Mouse (Mus musculus) heart, adult 8-10 months (tissue): Measurements from ENCODE around the gene Fyn. TPM values are rescaled to one million over a fixed set of nuclear protein-coding genes. Genes with fewer than 3 reads are reported as not detected.

Source experiments
- DNase-seq: peaks from one replicate; pipeline ENCODE4 v3.0.0; 2022; ENCODE audit warnings: low spot score
- total RNA-seq, 4 experiments: library from RNA; stranded (reverse); gene quantifications; 2 replicates each; pipeline ENCODE4 v1.2.4; 2022

Gene Fyn
- total RNA-seq, 4 experiments from 2014 or later, result 22.4 to 27.6 (median 24.2) TPM

GRCm38 (mm10) chr10:39534324-39535026 is 165.8 kb downstream of the Fyn start:
- DNase-seq, result no peak

- no peak for DNase-seq
Observed at GRCm38 (mm10) chr10:39535347-39535746, 166.7 kb downstream of the Fyn start.

GRCm38 (mm10) chr10:39536258-39536657 is 167.6 kb downstream of the Fyn start:
- peak; percentile 49 for DNase-seq

- DNase-seq, result no peak
Observed at GRCm38 (mm10) chr10:39540012-39540647, 171.5 kb downstream of the Fyn start.

GRCm38 (mm10) chr10:39540995-39541394 is 172.3 kb downstream of the Fyn start:
- no peak for DNase-seq

- DNase-seq, result no peak
Observed at GRCm38 (mm10) chr10:39541451-39541874, 172.8 kb downstream of the Fyn start.

- DNase-seq, result no peak
Observed at GRCm38 (mm10) chr10:39541951-39542521, 173.4 kb downstream of the Fyn start.

- peak; percentile 60 for DNase-seq
Observed at GRCm38 (mm10) chr10:39542535-39543257, 174.0 kb downstream of the Fyn start.

GRCm38 (mm10) chr10:39543258-39543770 is 174.7 kb downstream of the Fyn start:
- DNase-seq, result no peak

- no peak for DNase-seq
Observed at GRCm38 (mm10) chr10:39547369-39548074, 178.9 kb downstream of the Fyn start.

- no peak for DNase-seq
Observed at GRCm38 (mm10) chr10:39550791-39551190, 182.1 kb downstream of the Fyn start.

- DNase-seq, result no peak
Observed at GRCm38 (mm10) chr10:39551637-39552185, 183.1 kb downstream of the Fyn start.

GRCm38 (mm10) chr10:39552351-39552814 is 183.7 kb downstream of the Fyn start:
- no peak for DNase-seq

GRCm38 (mm10) chr10:39552903-39553302 is 184.2 kb downstream of the Fyn start:
- no peak for DNase-seq

- DNase-seq, result no peak
Observed at GRCm38 (mm10) chr10:39555289-39555715, 186.6 kb downstream of the Fyn start.

GRCm38 (mm10) chr10:39555740-39556139 is 187.1 kb downstream of the Fyn start:
- DNase-seq, result no peak

- no peak for DNase-seq
Observed at GRCm38 (mm10) chr10:39557360-39557759, 188.7 kb downstream of the Fyn start.

- peak; percentile 47 for DNase-seq
Observed at GRCm38 (mm10) chr10:39557851-39558250, 189.2 kb downstream of the Fyn start.

GRCm38 (mm10) chr10:39558492-39559005 is 189.9 kb downstream of the Fyn start:
- no peak for DNase-seq

- peak; percentile 36 for DNase-seq
Observed at GRCm38 (mm10) chr10:39559321-39559720, 190.7 kb downstream of the Fyn start.

- DNase-seq, result no peak
Observed at GRCm38 (mm10) chr10:39562383-39562782, 193.7 kb downstream of the Fyn start.
